Mouse (Mus musculus) mature B cell (primary cell): ENCODE data around the gene Odam.

Experiments used
- in situ Hi-C: fragments of 300-500 bp; cut with MboI; formaldehyde crosslinking; loops from 2 replicates; pipeline ENCODE4 v1.14.3; 2019

Odam gene

DNA sequence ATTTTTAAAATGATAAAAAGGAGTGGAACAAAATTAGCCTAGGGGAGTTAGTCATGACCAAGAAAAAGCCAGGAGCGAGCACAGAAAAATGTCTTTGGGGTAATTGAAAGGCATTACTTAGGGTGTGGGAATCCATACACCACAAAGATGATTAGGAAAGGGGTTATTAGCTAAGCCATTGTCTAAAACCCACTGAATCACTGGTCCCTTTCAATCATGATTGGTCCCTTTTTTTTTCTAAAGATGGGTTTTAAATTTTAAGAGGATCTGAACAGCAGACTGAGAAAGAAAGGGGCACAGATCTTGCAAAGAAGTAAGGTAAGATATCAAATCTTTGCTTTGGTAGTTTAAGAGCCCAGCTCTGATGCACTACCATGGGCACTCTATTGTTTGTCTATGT lies at the start of gene Odam:
Odam (plus strand) TSS at position 301 of the 400 bp plus-strand sequence.
- in situ Hi-C loops = no loop called here

DNA sequence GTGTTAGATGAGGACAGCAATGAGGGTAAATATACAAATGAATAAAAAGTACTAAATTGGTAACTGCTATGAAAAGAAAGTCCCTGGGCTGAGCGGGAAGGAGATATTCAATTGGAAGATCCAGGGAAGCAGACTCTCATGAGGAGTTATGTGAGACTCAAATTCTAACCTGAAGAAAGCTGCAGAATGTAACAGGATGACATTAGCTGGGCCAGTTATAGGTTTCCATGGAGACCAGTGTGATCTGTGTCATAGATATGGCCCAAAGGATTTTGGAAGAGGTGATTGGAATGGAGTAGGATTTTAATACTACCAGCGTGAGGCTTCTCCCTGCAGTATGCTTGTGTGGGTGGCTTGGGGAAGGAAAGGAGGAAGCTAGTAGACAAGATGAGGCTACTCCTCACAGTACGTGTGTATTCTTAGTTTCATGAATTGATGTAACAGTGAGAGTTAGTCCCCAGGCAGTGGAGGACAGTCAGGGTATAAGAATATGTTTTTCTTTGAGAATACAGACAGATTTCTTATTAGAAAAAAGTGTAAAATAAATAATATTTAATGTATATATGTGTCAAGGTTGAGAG lies 29.6 kb upstream of the Odam start:
- in situ Hi-C loops = no loop called here

DNA sequence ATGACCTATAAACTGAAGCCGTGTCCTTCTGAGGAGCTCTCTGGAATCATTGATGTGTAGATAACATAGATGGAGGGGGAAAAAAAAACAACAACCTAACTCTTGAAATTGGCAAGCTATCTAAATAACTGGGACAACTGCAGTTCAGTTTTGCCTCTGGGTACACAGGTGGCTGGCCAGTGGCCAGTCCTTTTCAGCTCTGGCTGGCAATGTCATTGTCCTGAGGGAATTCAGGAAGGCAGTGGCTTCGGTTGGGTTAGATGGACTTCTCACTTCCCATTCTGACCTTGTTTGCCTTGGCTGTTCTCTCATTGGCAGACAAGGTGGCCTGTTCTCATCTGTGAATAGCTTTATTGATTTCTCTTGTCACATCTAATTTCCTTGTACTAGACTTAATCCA lies 14.7 kb upstream of the Odam start:
- in situ Hi-C loops = no loop called here

DNA sequence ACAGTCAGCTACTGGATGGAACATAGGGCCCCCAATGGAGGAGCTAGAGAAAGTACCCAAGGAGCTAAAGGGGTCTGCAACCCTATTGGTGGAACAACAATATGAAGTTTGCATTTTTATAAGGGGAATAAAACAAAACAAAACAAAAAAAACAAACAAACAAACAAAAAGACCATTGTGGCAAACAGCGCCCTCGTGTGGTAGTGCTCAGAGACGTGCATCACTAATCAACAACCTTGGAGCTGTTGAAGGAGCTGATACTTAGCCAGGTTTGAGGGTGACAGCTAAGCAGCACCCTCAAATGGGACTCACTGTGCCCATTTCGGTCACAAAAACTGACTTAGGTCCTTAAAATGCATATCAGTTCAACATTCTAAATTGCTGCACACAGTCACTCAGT lies 13.4 kb upstream of the Odam start:
- in situ Hi-C loops = no loop called here

DNA sequence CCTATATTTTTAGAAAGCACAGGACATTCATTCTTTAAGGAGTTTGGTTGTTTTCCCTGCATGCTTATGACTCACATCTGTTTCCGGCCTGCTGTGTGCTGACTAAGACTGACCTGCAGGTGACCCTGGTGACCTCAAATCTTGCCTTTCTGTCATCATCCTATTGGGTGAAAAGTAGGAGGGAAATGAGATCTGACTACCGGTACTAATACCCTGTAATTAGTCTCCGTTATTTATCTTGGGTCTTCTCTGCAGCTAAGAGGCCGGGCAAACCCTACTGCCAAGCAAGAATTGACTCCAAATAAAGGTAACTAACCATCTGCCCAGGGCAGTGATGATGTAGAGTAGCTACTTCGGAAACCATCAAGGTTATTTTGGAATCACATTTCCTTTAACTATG lies 40.5 kb downstream of the Odam start, which contains the start of gene Csn3:
Csn3 (plus strand) TSS at position 208 of the 400 bp plus-strand sequence.
- in situ Hi-C loops = no loop called here

DNA sequence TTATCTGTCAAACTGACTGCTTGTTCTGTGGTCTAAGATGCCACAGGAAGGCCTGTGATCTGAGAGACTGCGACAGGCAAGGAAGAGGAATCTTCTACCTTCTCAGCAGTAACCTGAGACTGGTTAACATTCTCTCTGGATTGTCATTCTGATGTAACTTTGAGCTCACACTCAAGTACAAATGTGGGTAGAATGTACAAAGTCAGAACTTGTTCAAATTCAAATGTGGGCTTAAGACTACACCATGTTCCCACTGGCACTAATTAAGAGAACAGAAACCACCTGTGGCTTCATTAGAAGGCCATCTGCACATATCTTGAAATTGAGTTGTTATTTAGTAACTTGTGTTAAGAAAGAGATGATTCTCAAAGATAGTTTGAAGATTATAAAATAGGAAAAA lies 46.8 kb downstream of the Odam start:
- in situ Hi-C loops = no loop called here

DNA sequence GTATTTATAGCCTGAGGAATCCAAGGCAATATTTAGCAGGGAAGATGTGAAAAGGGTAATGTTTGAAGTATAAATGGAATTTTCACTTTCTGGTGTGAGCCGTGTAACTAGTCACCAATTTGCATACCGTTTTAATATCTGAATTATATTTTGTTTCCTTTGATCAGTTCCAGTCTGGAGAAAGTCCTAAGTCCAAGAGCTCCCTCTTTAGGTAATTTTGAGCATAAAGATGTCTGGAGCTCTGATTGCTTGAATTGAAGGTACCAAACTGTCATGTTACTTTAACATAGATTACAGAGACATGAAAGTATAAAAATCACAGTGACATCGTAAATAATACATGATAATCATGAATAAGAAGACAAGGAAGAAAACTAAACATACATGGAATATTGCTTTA lies 55.9 kb downstream of the Odam start:
- in situ Hi-C loops = no loop called here

DNA sequence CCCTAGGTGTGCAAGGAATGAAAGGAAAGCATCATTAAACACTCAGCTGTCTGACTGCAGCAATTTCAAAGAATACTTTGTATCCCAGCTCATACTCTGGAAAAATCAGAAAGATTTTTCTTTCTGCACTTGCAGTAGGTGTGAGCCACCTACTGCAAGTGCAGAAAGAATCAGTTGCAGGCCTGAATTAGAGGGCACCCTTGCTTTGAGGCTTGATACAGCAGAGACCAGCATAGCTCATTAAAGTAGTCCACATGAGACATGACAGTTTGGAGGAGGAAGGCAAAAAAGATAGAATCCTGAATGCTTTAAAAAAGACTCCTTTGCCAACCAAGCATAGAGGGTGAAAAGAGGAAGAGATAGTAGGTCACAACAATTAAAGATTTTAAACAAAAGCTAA lies 57.7 kb downstream of the Odam start:
- in situ Hi-C loops = no loop called here
